Mouse (Mus musculus): ENCODE measurements at regions not wholly inside any gene's neighbourhood (a gene's known extent, or its start where the extent isn't known, plus 50 kb on each side); places are given as distances from the start of the nearest gene placed in this dataset.

- Histone ChIP-seq H3K9me3 (ENCODE audit: control insufficient read depth, low read length) (no peaks in the 10 kb centered on the region), H3K9ac (ENCODE audit: low read depth, low read length) (no peak overlapping the region), H3K4me2 (0 out of 2 replicates have a peak overlapping the region, but pooled peaks have one; percentile 5), H3K4me1 (replicated peaks; ENCODE audit: control insufficient read depth, insufficient read depth, low read length) (peaks cover 3% of the 10 kb centered on the region; the same call in 1 of the 2 replicates), H3K4me3 (ENCODE audit: low read depth, low read length) (no peak overlapping the region), H3K27ac (ENCODE audit: low read depth, low read length) (no peak overlapping the region), H3K36me3 (ENCODE audit: control insufficient read depth, insufficient read depth, low read length) (no peaks in the 10 kb centered on the region), H3K27me3 (replicated peaks; ENCODE audit: control insufficient read depth, insufficient read depth, low read length) (peaks cover 30% of the 10 kb centered on the region)
- ATAC-seq (replicated peaks; ENCODE audit: low FRiP score) (no peak), DNase-seq (ENCODE audit: low spot score) (no peak)
- WGBS: 44% methylated on average over 15 of the region's 15 CpGs
Observed at GRCm38 (mm10) chr2:75608482-75608881, 50.6 kb upstream of the Hnrnpa3 start.

GRCm38 (mm10) chr2:75609150-75609946 is 49.7 kb upstream of the Hnrnpa3 start:
- Histone ChIP-seq H3K4me3 (ENCODE audit: low read depth, low read length) (no peak overlapping the region), H3K27ac (ENCODE audit: low read depth, low read length) (no peak overlapping the region), H3K9me3 (ENCODE audit: control insufficient read depth, low read length) (no peaks in the 10 kb centered on the region), H3K9ac (ENCODE audit: low read depth, low read length) (no peak overlapping the region), H3K4me2 (peak overlapping the region; percentile 47), H3K27me3 (replicated peaks; ENCODE audit: control insufficient read depth, insufficient read depth, low read length) (peaks cover 30% of the 10 kb centered on the region), H3K4me1 (replicated peaks; ENCODE audit: control insufficient read depth, insufficient read depth, low read length) (peaks cover 4% of the 10 kb centered on the region; the same call in 1 of the 2 replicates), H3K36me3 (ENCODE audit: control insufficient read depth, insufficient read depth, low read length) (no peaks in the 10 kb centered on the region)
- ATAC-seq (replicated peaks; ENCODE audit: low FRiP score): no peak
- 15% methylated on average over 27 of the region's 27 CpGs for WGBS
- no peak for DNase-seq (ENCODE audit: low spot score)
